Mouse (Mus musculus) lung, embryonic 14.5 days (tissue): Measurements from ENCODE around the gene Hs3st4. TPM values are rescaled to one million over a fixed set of nuclear protein-coding genes. Genes with fewer than 3 reads are reported as not detected.

Source experiments
- ATAC-seq: fragments of 200-750 bp; cut with Nextera tagmentation; 2 replicates; pipeline ENCODE4 v1.8.0; 2017; ENCODE audit warnings: mild to moderate bottlenecking, moderate TSS enrichment, moderate library complexity; ENCODE audit not compliant: insufficient read depth
- DNase-seq: peaks from one replicate; pipeline ENCODE4 v3.0.0-alpha.2; 2015
- H3K27ac ChIP-seq: fragments of 300-500 bp; sonication (generic); 2 replicates; pipeline ENCODE4 v1.5.1; 2014; ENCODE audit warnings: low read depth, mild to moderate bottlenecking, moderate library complexity
- H3K27me3 ChIP-seq: fragments of 300-500 bp; sonication (generic); 2 replicates; pipeline ENCODE4 v1.6.1; 2014; ENCODE audit warnings: low read length, control low read depth; ENCODE audit not compliant: insufficient read depth
- H3K36me3 ChIP-seq: fragments of 300-500 bp; sonication (generic); 2 replicates; pipeline ENCODE4 v1.6.1; 2014; ENCODE audit warnings: control low read depth; ENCODE audit not compliant: insufficient read depth
- H3K4me1 ChIP-seq: fragments of 300-500 bp; sonication (generic); 2 replicates; pipeline ENCODE4 v1.6.1; 2014; ENCODE audit warnings: antibody characterized with exemption, control low read depth; ENCODE audit not compliant: insufficient read depth
- H3K4me2 ChIP-seq: fragments of 300-500 bp; sonication (generic); 2 replicates; pipeline ENCODE4 v1.6.1; 2014; ENCODE audit warnings: mild to moderate bottlenecking
- H3K4me3 ChIP-seq: fragments of 300-500 bp; sonication (generic); 2 replicates; pipeline ENCODE4 v1.5.1; 2014; ENCODE audit warnings: low read depth, low read length
- H3K9ac ChIP-seq: fragments of 300-500 bp; sonication (generic); 2 replicates; pipeline ENCODE4 v1.6.1; 2014
- H3K9me3 ChIP-seq: fragments of 300-500 bp; sonication (generic); 2 replicates; pipeline ENCODE4 v1.6.1; 2016; ENCODE audit warnings: low read depth, low read length, control low read depth
- CTCF ChIP-seq: IDR thresholded peaks from 2 replicates; pipeline ENCODE4 v1.5.1; 2016; ENCODE audit warnings: antibody characterized with exemption, low read depth
- WGBS: fragments of 180-500 bp; shearing (Covaris S2); extraction: QIAGEN DNeasy Blood & Tissue Kit; methylation state at CpG from one replicate; pipeline ENCODE4 v1.1.7; 2014; 5-methylcytosine and 5-hydroxymethylcytosine counted together
- polyA plus RNA-seq: library from polyadenylated mRNA; unstranded; fragments of >200 nt; fragmentation: Nextera tagmentation; extraction: Ambion mirVana; gene quantifications from 2 replicates; pipeline ENCODE4 v1.2.1, GENCODE M21; 2014

Hs3st4 gene
- polyA plus RNA-seq, 1 experiment from 2014 or later = 0.05 TPM

DNA sequence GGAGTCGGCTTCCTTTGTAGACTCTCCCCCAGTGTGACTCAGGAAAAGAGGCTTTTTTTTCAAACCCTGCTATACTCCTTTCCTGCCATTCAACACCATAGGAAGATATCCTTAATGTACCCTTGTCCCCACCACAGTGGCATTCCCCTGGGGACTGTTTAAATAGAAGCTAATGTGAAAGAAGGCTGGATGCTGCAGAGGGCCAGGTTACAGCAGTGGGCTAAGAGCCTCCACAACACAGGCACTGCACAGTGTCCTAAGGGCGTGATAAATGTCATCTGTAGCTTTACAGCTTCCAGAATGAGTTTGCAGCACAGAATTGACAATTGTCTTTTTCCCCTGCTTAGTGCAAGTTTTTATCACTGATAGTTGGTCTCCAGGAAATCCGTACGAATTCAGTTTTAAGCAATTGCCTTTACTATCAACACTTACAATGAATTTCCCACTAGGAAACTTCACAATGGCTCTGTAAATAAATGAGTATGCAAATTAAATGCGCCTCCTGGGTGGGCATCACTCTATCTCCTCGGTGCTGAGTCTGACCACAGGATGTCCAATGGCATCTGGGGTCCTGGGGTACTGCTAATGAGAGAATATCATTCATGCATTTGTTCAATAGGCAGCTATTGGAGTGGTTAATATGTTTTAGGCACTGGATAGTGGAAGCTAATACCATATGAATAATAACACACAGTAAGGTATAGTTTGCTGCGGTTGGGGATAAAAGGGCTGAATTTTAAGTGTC is 257.4 kb downstream of the Hs3st4 start:
- H3K27ac ChIP-seq = no peak overlapping the region
- no peak for TF ChIP-seq CTCF
- no peaks in the 10 kb centered on the region for H3K4me1 ChIP-seq
- no peaks in the 10 kb centered on the region for H3K27me3 ChIP-seq
- ATAC-seq (no peak), DNase-seq (no peak)
- no peak overlapping the region for H3K4me3 ChIP-seq
- no peaks in the 10 kb centered on the region for H3K36me3 ChIP-seq
- H3K4me2 ChIP-seq = no peak overlapping the region
- no peaks in the 10 kb centered on the region for H3K9me3 ChIP-seq
- no peak overlapping the region for H3K9ac ChIP-seq
- 46% methylated on average over 7 of the region's 7 CpGs for WGBS

DNA sequence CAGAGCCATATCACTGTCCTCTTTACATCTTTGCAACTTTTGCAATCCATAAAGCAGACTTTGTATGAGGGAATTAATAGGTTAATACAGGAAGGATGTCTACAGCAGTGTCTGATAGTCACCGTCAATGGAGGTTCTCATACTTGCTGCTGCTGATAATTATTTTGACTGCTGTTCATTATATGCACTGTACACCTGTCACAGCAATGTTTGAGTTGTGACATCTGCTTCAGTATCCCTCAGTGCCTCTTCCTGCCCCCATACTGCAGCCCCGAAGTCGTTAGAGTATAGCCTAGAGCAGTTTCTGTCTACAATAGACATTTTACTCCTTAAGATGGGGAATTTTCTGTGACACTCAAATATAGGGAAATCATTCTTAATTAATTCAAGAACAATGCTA is 267.2 kb downstream of the Hs3st4 start:
- H3K4me3 ChIP-seq = no peak overlapping the region
- DNase-seq = no peak
- no peaks in the 10 kb centered on the region for H3K4me1 ChIP-seq
- no peak overlapping the region for H3K9ac ChIP-seq
- H3K4me2 ChIP-seq = no peak overlapping the region
- ATAC-seq = no peak
- no peak for TF ChIP-seq CTCF
- no peak overlapping the region for H3K27ac ChIP-seq
- no peaks in the 10 kb centered on the region for H3K9me3 ChIP-seq
- 53% methylated on average over 3 of the region's 3 CpGs for WGBS
- no peaks in the 10 kb centered on the region for H3K27me3 ChIP-seq
- H3K36me3 ChIP-seq = no peaks in the 10 kb centered on the region

DNA sequence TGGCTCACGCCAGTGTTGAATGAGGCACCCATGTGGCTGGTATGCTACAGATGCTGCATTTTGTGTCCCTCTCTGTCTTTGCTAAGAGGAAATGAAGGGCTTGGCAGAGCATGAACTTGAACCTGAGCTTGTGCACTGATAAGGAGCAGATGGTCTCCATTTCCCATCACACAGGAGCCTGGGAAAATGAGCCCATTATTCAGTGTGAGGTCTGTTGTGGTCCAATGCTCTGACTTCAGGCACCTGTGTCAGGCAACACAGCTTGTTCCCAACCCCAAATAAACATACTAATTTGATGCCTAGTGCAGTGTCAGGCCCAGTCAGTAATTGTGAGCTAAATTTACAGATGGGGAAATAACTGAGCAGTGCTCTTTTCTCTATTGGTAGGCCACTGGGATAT is 267.9 kb downstream of the Hs3st4 start:
- Histone ChIP-seq H3K36me3 (no peaks in the 10 kb centered on the region), H3K4me2 (no peak overlapping the region), H3K4me1 (no peaks in the 10 kb centered on the region), H3K9me3 (no peaks in the 10 kb centered on the region), H3K27ac (no peak overlapping the region), H3K9ac (no peak overlapping the region), H3K27me3 (no peaks in the 10 kb centered on the region), H3K4me3 (no peak overlapping the region)
- WGBS = 83% methylated on average over 1 of the region's 1 CpGs
- TF ChIP-seq CTCF = no peak
- ATAC-seq (no peak), DNase-seq (no peak)

DNA sequence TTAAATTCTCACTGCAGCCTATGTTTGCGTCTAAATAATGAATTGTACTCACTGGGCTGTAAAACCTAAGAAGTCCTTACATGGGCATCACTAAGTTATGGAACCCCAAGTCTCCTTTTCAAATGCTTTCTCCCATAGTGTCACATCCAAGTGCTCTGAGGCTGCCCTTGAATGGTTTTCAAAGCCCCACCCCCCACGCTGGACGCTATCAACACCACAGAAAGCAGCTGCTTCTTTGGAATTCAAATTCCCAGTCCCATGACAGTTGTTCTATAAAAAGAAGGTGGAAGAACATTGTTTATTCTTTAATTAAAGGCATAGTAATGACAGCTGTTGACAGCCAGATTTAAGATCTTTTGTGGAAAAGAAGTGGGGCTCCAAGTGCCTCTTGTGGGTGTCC is 275.8 kb downstream of the Hs3st4 start:
- Histone ChIP-seq H3K9ac (no peak overlapping the region), H3K4me3 (no peak overlapping the region), H3K27me3 (no peaks in the 10 kb centered on the region), H3K27ac (no peak overlapping the region), H3K9me3 (no peaks in the 10 kb centered on the region), H3K4me2 (no peak overlapping the region), H3K4me1 (no peaks in the 10 kb centered on the region), H3K36me3 (no peaks in the 10 kb centered on the region)
- ATAC-seq = no peak
- WGBS = 43% methylated on average over 3 of the region's 3 CpGs
- no peak for TF ChIP-seq CTCF
- DNase-seq = peak; percentile 22

DNA sequence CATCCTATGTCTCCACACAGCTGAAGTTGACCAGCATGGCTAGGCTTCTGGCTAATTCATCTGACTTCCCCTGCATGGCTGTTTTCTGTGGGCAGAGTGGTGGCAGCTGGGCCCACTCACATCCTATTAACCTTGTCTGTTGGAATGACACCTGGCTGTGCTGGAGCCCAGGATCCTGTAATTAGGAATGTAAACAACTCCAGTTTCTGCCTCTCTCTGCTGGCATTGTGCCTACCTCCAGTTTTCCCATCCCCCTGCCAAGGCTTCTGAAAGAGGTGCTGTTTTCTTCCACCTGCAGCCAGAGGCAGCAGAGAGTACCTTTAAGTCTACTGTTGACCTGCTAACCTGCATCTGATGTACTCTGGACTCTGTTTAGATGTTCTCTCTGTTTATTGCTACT is 288.1 kb downstream of the Hs3st4 start:
- DNase-seq = peak; percentile 10
- no peak for ATAC-seq
- no peak overlapping the region for H3K27ac ChIP-seq
- H3K4me1 ChIP-seq = no peaks in the 10 kb centered on the region
- H3K9ac ChIP-seq = no peak overlapping the region
- H3K27me3 ChIP-seq = no peaks in the 10 kb centered on the region
- H3K36me3 ChIP-seq = no peaks in the 10 kb centered on the region
- no peak overlapping the region for H3K4me2 ChIP-seq
- H3K4me3 ChIP-seq = no peak overlapping the region
- peak; percentile 19 for TF ChIP-seq CTCF
- no peaks in the 10 kb centered on the region for H3K9me3 ChIP-seq

DNA sequence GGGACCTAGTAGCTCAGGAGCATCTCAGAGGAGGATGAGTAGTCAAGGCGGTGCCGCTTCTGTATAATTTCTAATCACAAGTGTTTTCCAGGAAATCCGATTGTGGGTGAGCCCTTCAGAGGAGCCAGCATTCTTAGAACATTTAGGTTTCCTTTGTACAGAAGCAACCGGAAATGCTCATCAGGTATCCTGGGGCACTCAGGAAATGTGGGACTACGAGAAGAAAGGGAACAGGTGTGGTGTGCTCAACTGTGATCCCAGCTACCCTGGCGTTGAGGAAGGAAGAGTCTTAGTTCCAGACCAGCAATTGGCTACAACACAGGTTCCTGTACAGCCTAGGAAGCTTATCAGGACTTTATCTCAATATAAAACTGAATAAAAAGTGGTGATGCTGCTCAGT is 307.2 kb downstream of the Hs3st4 start:
- no peak for TF ChIP-seq CTCF
- no peaks in the 10 kb centered on the region for H3K27me3 ChIP-seq
- H3K4me3 ChIP-seq = no peak overlapping the region
- DNase-seq (no peak), ATAC-seq (no peak)
- H3K9ac ChIP-seq = no peak overlapping the region
- H3K9me3 ChIP-seq = no peaks in the 10 kb centered on the region
- no peak overlapping the region for H3K4me2 ChIP-seq
- H3K27ac ChIP-seq = no peak overlapping the region
- no peaks in the 10 kb centered on the region for H3K36me3 ChIP-seq
- WGBS = 57% methylated on average over 6 of the region's 6 CpGs
- no peaks in the 10 kb centered on the region for H3K4me1 ChIP-seq

DNA sequence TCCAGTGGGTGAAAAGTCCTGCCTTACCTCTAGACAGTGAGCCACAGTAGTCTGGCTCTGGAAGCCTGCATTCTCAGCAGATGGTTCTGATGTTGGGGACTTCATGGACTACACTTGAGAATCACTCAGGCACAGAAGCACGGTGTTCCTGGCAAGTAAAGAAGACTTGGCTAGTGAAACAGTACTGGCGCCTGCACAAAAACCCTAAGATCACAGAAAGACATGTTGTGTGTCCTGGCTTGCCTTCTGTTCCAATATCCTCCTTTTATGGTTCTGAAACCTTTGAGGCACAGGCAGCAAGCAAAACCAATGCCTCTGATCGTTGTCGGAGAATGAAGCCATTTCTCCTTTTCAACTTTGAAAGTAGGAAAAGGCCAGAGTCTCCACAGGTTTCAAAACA is 336.8 kb downstream of the Hs3st4 start:
- Histone ChIP-seq H3K36me3 (no peaks in the 10 kb centered on the region), H3K27me3 (no peaks in the 10 kb centered on the region), H3K4me1 (no peaks in the 10 kb centered on the region), H3K4me2 (no peak overlapping the region), H3K9me3 (no peaks in the 10 kb centered on the region), H3K27ac (no peak overlapping the region), H3K4me3 (no peak overlapping the region), H3K9ac (no peak overlapping the region)
- WGBS = 74% methylated on average over 4 of the region's 4 CpGs
- DNase-seq (no peak), ATAC-seq (no peak)
- TF ChIP-seq CTCF = no peak

DNA sequence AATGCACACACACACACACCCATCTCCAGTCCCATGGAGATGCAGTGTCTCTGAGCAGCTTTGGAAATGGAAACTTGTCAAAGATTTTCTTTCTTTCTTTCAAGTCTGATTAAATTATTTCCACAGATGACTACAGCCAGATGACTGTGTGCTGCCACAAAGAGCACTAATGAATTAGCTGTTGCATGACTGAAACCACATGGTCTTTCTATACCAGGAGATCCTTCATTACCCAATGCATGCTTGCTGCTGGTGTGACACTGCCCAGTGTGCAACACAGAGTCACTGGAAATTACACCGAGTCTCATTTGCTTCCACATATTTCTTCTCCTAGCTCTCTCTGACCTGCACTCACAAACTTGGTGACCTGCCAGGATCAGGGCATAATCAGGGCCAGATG is 353.0 kb downstream of the Hs3st4 start:
- Histone ChIP-seq H3K36me3 (no peaks in the 10 kb centered on the region), H3K4me1 (no peaks in the 10 kb centered on the region), H3K4me2 (no peak overlapping the region), H3K27me3 (no peaks in the 10 kb centered on the region), H3K27ac (no peak overlapping the region), H3K4me3 (no peak overlapping the region), H3K9me3 (no peaks in the 10 kb centered on the region), H3K9ac (no peak overlapping the region)
- ATAC-seq (peak; percentile 91), DNase-seq (peak; percentile 82)
- TF ChIP-seq CTCF = no peak
- WGBS = 42% methylated on average over 1 of the region's 1 CpGs
